8 mouse cellular contexts compared by ENCODE assay signal in the genomic region with DNA sequence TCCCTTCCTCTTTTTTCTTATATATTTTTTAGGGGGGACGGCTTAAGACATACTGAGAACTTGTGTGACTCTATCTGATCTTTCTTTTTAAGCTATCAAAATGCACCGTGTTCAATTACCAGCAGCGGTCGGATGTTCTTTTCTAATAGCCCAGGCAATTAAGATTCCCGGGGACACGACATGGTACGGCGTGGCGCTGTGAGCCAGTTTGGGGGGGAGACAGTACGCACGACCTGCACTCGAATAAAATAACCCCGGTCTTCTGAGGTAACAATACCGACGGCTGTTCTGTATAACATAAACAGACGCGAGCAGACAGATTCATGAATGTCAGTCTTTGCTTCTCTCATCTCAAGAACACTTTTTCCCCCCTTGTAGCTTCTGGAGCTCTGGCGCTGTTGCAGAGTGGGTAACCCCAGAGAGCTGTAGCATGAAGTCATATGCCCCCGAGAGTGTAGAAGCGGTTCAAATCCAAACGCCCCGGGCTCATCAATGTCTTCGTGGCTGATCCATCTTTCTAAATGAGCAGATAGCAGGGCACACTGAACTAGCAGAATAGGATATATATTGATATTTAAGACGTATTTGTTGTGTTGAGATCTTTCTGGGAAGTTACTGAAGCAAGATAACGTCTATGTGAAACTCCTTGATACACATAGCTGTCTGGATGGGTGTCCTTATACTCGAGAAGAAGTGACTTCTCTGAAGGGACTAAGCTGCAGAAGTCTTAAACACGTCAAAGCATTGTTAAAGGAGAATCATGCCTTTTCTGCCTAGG. TPM values are rescaled to one million over a fixed set of nuclear protein-coding genes. Genes with fewer than 3 reads are reported as not detected.
A peak's percentile ranks its signal among the peaks of the same experiment; 100 is the strongest.
DNase-seq lines count a peak whose midpoint lies in the region; ATAC-seq and TF ChIP-seq lines count a peak whose summit lies in the region.

No protein-coding gene starts in this region.

- no peak; the same call in 1 of the 2 replicates for ATAC-seq in kidney, embryonic 15.5 days (replicated peaks; ENCODE audit: low FRiP score)
- peak; percentile 28 for ATAC-seq in hindbrain, postnatal 0 days
- ATAC-seq in neural tube, embryonic 12.5 days (ENCODE audit: low FRiP score, low read depth): peak; percentile 25

- no peaks in the 10 kb centered on the region for H3K36me3 ChIP-seq in kidney, embryonic 15.5 days
- H3K36me3 ChIP-seq in embryonic facial prominence, embryonic 10.5 days (replicated peaks): no peaks in the 10 kb centered on the region
- no peaks in the 10 kb centered on the region for H3K36me3 ChIP-seq in hindbrain, postnatal 0 days (ENCODE audit: insufficient read depth, low read length)
- no peaks in the 10 kb centered on the region for H3K36me3 ChIP-seq in neural tube, embryonic 12.5 days

- 0 out of 2 replicates have a peak overlapping the region, but pooled peaks have one; percentile 57 for H3K9ac ChIP-seq in kidney, embryonic 15.5 days
- peak overlapping the region; percentile 67 for H3K9ac ChIP-seq in hindbrain, postnatal 0 days (replicated peaks; ENCODE audit: low read length)
- peak overlapping the region; percentile 73 for H3K9ac ChIP-seq in neural tube, embryonic 12.5 days

- H3K27ac ChIP-seq in kidney, embryonic 15.5 days: peak overlapping the region; percentile 84; the same call in 1 of the 2 replicates
- H3K27ac ChIP-seq in embryonic facial prominence, embryonic 10.5 days (replicated peaks): peak overlapping the region; percentile 87
- peak overlapping the region; percentile 85 for H3K27ac ChIP-seq in hindbrain, postnatal 0 days
- H3K27ac ChIP-seq in neural tube, embryonic 12.5 days: no peak overlapping the region

- peak overlapping the region; percentile 59 for H3K4me3 ChIP-seq in kidney, embryonic 15.5 days (replicated peaks)
- H3K4me3 ChIP-seq in embryonic facial prominence, embryonic 10.5 days: peak overlapping the region; percentile 76
- H3K4me3 ChIP-seq in hindbrain, postnatal 0 days (ENCODE audit: low read length): peak overlapping the region; percentile 78
- H3K4me3 ChIP-seq in neural tube, embryonic 12.5 days: peak overlapping the region; percentile 60

- H3K27me3 ChIP-seq in kidney, embryonic 15.5 days: peaks cover 22% of the 10 kb centered on the region
- H3K27me3 ChIP-seq in embryonic facial prominence, embryonic 10.5 days (replicated peaks; ENCODE audit: low read depth, poor library complexity, severe bottlenecking): peaks cover 33% of the 10 kb centered on the region
- no peaks in the 10 kb centered on the region for H3K27me3 ChIP-seq in hindbrain, postnatal 0 days (ENCODE audit: insufficient read depth, low read length)
- H3K27me3 ChIP-seq in neural tube, embryonic 12.5 days (replicated peaks): no peaks in the 10 kb centered on the region

- H3K4me1 ChIP-seq in kidney, embryonic 15.5 days: peaks cover 33% of the 10 kb centered on the region
- H3K4me1 ChIP-seq in embryonic facial prominence, embryonic 10.5 days: peaks cover 38% of the 10 kb centered on the region
- 0 out of 2 replicates have a peak, but pooled peaks cover 3% of the 10 kb centered on the region for H3K4me1 ChIP-seq in hindbrain, postnatal 0 days (ENCODE audit: insufficient read depth, low read length)
- H3K4me1 ChIP-seq in neural tube, embryonic 12.5 days: peaks cover 13% of the 10 kb centered on the region

- no peak for TF ChIP-seq CTCF in hindbrain, postnatal 0 days (IDR thresholded peaks at IDR 0.05; ENCODE audit: low read depth)

- DNase-seq in kidney, adult 18-20 months: no peak
- DNase-seq in embryonic facial prominence, embryonic 10.5 days (ENCODE audit: low spot score): peak; percentile 42
- DNase-seq in hindbrain, postnatal 0 days (ENCODE audit: low spot score): peak; percentile 39
- no peak for DNase-seq in cerebellum, adult 9-11 months
- no peak for DNase-seq in spleen, adult 12 weeks (ENCODE audit: low spot score)
- no peak for DNase-seq in urinary bladder, postnatal 10 days (ENCODE audit: low spot score)

- peak overlapping the region; percentile 77 for H3K4me2 ChIP-seq in kidney, embryonic 15.5 days
- peak overlapping the region; percentile 96 for H3K4me2 ChIP-seq in hindbrain, postnatal 0 days (ENCODE audit: low read depth, low read length)
- peak overlapping the region; percentile 84 for H3K4me2 ChIP-seq in neural tube, embryonic 12.5 days (replicated peaks)

- no peaks in the 10 kb centered on the region for H3K9me3 ChIP-seq in kidney, embryonic 15.5 days (replicated peaks)
- no peaks in the 10 kb centered on the region for H3K9me3 ChIP-seq in embryonic facial prominence, embryonic 10.5 days
- no peaks in the 10 kb centered on the region for H3K9me3 ChIP-seq in hindbrain, postnatal 0 days (ENCODE audit: low read length)
- H3K9me3 ChIP-seq in neural tube, embryonic 12.5 days: no peaks in the 10 kb centered on the region

- under 1% methylated on average over 27 of the region's 27 CpGs for WGBS in kidney, embryonic 15.5 days
- under 1% methylated on average over 27 of the region's 27 CpGs for WGBS in embryonic facial prominence, embryonic 10.5 days
- 2% methylated on average over 27 of the region's 27 CpGs for WGBS in hindbrain, postnatal 0 days
- WGBS in neural tube, embryonic 12.5 days: under 1% methylated on average over 27 of the region's 27 CpGs

RNA-seq across cellular contexts. Expression of a gene that starts 0.6 kb away (rescaled TPM):
- 31.2 and 32.2 TPM in 2 replicates for polyA plus RNA-seq in kidney, embryonic 15.5 days (2015; fragmentation: Nextera tagmentation; extraction: Ambion mirVana)
- polyA plus RNA-seq in embryonic facial prominence, embryonic 10.5 days (2016; fragmentation: Nextera tagmentation; extraction: Ambion mirVana): 15.2 and 15.9 TPM in 2 replicates
- 13.8 and 14.3 TPM in 2 replicates for total RNA-seq in hindbrain, postnatal 0 days (2014; rRNA removed)
- 15.5 TPM in 2 replicates for polyA plus RNA-seq in hindbrain, postnatal 0 days (2015; fragmentation: Nextera tagmentation; extraction: Ambion mirVana)
- polyA plus RNA-seq in neural tube, embryonic 12.5 days (2016; fragmentation: Nextera tagmentation; extraction: Ambion mirVana): 16.6 and 17.5 TPM in 2 replicates

Comparison
In these comparisons a context has a peak if more than half of its experiments do, and no peak if none do; other contexts are left out.
1. DNase-seq: peak in embryonic facial prominence, embryonic 10.5 days (single experiment) and hindbrain, postnatal 0 days (single experiment); none in kidney, adult 18-20 months (single experiment), cerebellum, adult 9-11 months (single experiment), spleen, adult 12 weeks (single experiment) and urinary bladder, postnatal 10 days (single experiment).
2. Peak in every context shown above with its lines, with median percentiles within 50 percentile points of each other: H3K4me2 ChIP-seq, H3K4me3 ChIP-seq and H3K9ac ChIP-seq.